Comparison of ENCODE assay signal across 9 mouse cellular contexts in genomic region chr16:91861784-91862371, GRCm38 (mm10).
DNase-seq lines count a peak whose midpoint lies in the region; ATAC-seq and TF ChIP-seq lines count a peak whose summit lies in the region.
"Had no signal": no experiment of that assay in that cellular context is flagged by ENCODE, and none has a peak within 500 bp of the region (broad histone marks: within the 10 kb centered on the region; RNA-seq: fewer than 3 reads in every experiment).

No protein-coding gene starts in this region.

- WGBS in kidney, embryonic 14.5 days: 52% methylated on average over 6 of the region's 6 CpGs
- 58% methylated on average over 6 of the region's 6 CpGs for WGBS in olfactory bulb, adult 2 months

- H3K27ac ChIP-seq in kidney, embryonic 14.5 days (ENCODE audit: low read depth, low read length): peak overlapping the region; percentile 37; the same call in 1 of the 2 replicates
- H3K27ac ChIP-seq in olfactory bulb, adult 2 months (ENCODE audit: insufficient read depth, low read depth, low read length): peak overlapping the region; percentile 19; the same call in 1 of the 2 replicates
- H3K27ac ChIP-seq: neural tube, embryonic 12.5 days had no signal

- H3K4me1 ChIP-seq in kidney, embryonic 14.5 days (ENCODE audit: control insufficient read depth, insufficient read depth, low read length): peaks cover 31% of the 10 kb centered on the region
- H3K4me1 ChIP-seq in olfactory bulb, adult 2 months (ENCODE audit: control insufficient read depth, insufficient read depth, low read length): peaks cover 32% of the 10 kb centered on the region

- TF ChIP-seq CTCF in olfactory bulb, adult 2 months (IDR thresholded peaks at IDR 0.05; ENCODE audit: insufficient read depth, low read depth, low read length): no peak

- DNase-seq in kidney, adult 18-20 months: no peak
- peak; percentile 68 for DNase-seq in adrenal gland, postnatal 14 days
- peak; percentile 71 to 82 for DNase-seq in heart, adult 18-20 months
- peak; percentile 71 to 79 for DNase-seq in kidney, postnatal 4 days
- no peak for DNase-seq in retina, embryonic 14.5 days (ENCODE audit: low spot score)
- DNase-seq in embryo, embryonic 11 days: no peak

- no peaks in the 10 kb centered on the region for H3K27me3 ChIP-seq in kidney, embryonic 14.5 days (ENCODE audit: control insufficient read depth, insufficient read depth, low read length)
- H3K27me3 ChIP-seq: neural tube, embryonic 12.5 days had no signal

- no peak overlapping the region for H3K4me2 ChIP-seq in kidney, embryonic 14.5 days (replicated peaks; ENCODE audit: low read depth, low read length)
- H3K4me2 ChIP-seq: neural tube, embryonic 12.5 days had no signal

- TF ChIP-seq POLR2A in olfactory bulb, adult 2 months (IDR thresholded peaks at IDR 0.05; ENCODE audit: insufficient read depth, low read depth, low read length): no peak

- H3K9ac ChIP-seq in kidney, embryonic 14.5 days (ENCODE audit: low read depth, low read length): no peak overlapping the region
- H3K9ac ChIP-seq: neural tube, embryonic 12.5 days had no signal

- no peak overlapping the region for H3K4me3 ChIP-seq in kidney, embryonic 14.5 days (ENCODE audit: low read length)
- no peak overlapping the region for H3K4me3 ChIP-seq in olfactory bulb, adult 2 months (ENCODE audit: insufficient read depth, low read depth, low read length)
- H3K4me3 ChIP-seq: neural tube, embryonic 12.5 days had no signal

- H3K9me3 ChIP-seq in kidney, embryonic 14.5 days (ENCODE audit: control insufficient read depth, low read length): no peaks in the 10 kb centered on the region
- H3K9me3 ChIP-seq: neural tube, embryonic 12.5 days had no signal

- no peak for ATAC-seq in kidney, embryonic 14.5 days (ENCODE audit: low FRiP score, low TSS enrichment)

- H3K36me3 ChIP-seq in kidney, embryonic 14.5 days (ENCODE audit: control insufficient read depth, insufficient read depth, low read length): peaks cover 22% of the 10 kb centered on the region

Comparison
In these comparisons a context has a peak if more than half of its experiments do, and no peak if none do; other contexts are left out.
1. DNase-seq: peak in adrenal gland, postnatal 14 days (single experiment), heart, adult 18-20 months (2 of 2) and kidney, postnatal 4 days (2 of 2); none in kidney, adult 18-20 months (single experiment), retina, embryonic 14.5 days (single experiment) and embryo, embryonic 11 days (single experiment).